Mouse (Mus musculus) G1E (cell line): Measurements from ENCODE around the gene Acaca.

Experiments used
- CTCF ChIP-seq: IDR thresholded peaks from 2 replicates; pipeline ENCODE4 v1.5.1; 2012; ENCODE audit warnings: low read depth, low read length, inconsistent platforms, mixed read lengths
- TAL1 ChIP-seq: conservative IDR thresholded peaks from 2 replicates; pipeline ENCODE4 v1.6.1; 2012; ENCODE audit warnings: low read depth, low read length, inconsistent platforms, mixed read lengths

- no peak for TF ChIP-seq CTCF
- no peak for TF ChIP-seq TAL1
Measured at GRCm38 (mm10) chr11:84080327-84080726, 49.1 kb upstream of the Acaca start.
